Mouse (Mus musculus) retina, postnatal 7 days (tissue): ENCODE results near the gene Timm23.
A peak's percentile ranks its signal among the peaks of the same experiment; 100 is the strongest.
"Not testable (repeated sequence)": the region's sequence is repeated elsewhere in the genome, so short reads cannot be mapped to it uniquely, and the experiment has no call there.

Experiments used
- DNase-seq: peaks from one replicate; pipeline ENCODE4 v3.0.0-alpha.2; 2012; ENCODE audit warnings: low read depth, low spot score

Gene Timm23

GRCm38 (mm10) chr14:32165278-32166061, 36.2 kb downstream of the Timm23 start:
- DNase-seq: peak; percentile 41

GRCm38 (mm10) chr14:32164173-32165051, 37.3 kb downstream of the Timm23 start:
- no peak for DNase-seq

GRCm38 (mm10) chr14:32163203-32163888, 38.4 kb downstream of the Timm23 start:
- no peak for DNase-seq

- DNase-seq: no peak
Measured at GRCm38 (mm10) chr14:32162231-32162630, 39.5 kb downstream of the Timm23 start.

- no peak for DNase-seq
Measured at GRCm38 (mm10) chr14:32161090-32161885, 40.4 kb downstream of the Timm23 start.

GRCm38 (mm10) chr14:32160563-32160962, 41.1 kb downstream of the Timm23 start:
- DNase-seq: no peak

- peak; percentile 100 for DNase-seq
Measured at GRCm38 (mm10) chr14:32159690-32160246, 41.9 kb downstream of the Timm23 start, which contains the start of gene Ncoa4. Gene Ncoa4 (plus strand): TSS chr14:32159865.

GRCm38 (mm10) chr14:32159150-32159670, 42.5 kb downstream of the Timm23 start:
- DNase-seq: no peak

- DNase-seq: no peak
Measured at GRCm38 (mm10) chr14:32154758-32155157, 46.9 kb downstream of the Timm23 start.

- DNase-seq: no peak
Measured at GRCm38 (mm10) chr14:32153156-32153555, 48.5 kb downstream of the Timm23 start.

GRCm38 (mm10) chr14:32152243-32152965, 49.3 kb downstream of the Timm23 start:
- no peak for DNase-seq

GRCm38 (mm10) chr14:32150872-32151271, 50.8 kb downstream of the Timm23 start:
- no peak for DNase-seq

GRCm38 (mm10) chr14:32146578-32146977, 55.1 kb downstream of the Timm23 start:
- no peak for DNase-seq

- no peak for DNase-seq
Measured at GRCm38 (mm10) chr14:32145809-32146511, 55.7 kb downstream of the Timm23 start.

GRCm38 (mm10) chr14:32145401-32145800, 56.3 kb downstream of the Timm23 start:
- no peak for DNase-seq

GRCm38 (mm10) chr14:32144734-32145133, 57.0 kb downstream of the Timm23 start:
- no peak for DNase-seq

- DNase-seq: no peak
Measured at GRCm38 (mm10) chr14:32141723-32142122, 60.0 kb downstream of the Timm23 start, which contains the start of gene Msmb. Gene Msmb (plus strand): TSS chr14:32142023.

GRCm38 (mm10) chr14:32140359-32140965, 61.2 kb downstream of the Timm23 start:
- DNase-seq: no peak

GRCm38 (mm10) chr14:32136467-32136866, 65.2 kb downstream of the Timm23 start:
- not testable (repeated sequence) for DNase-seq
